Mouse (Mus musculus) lung, postnatal 25 days (tissue): ENCODE measurements around the gene Nsmf.

ENCODE experiments used
- DNase-seq: peaks from one replicate; pipeline ENCODE4 v3.0.0; 2022; ENCODE audit warnings: low spot score

Gene Nsmf

DNA sequence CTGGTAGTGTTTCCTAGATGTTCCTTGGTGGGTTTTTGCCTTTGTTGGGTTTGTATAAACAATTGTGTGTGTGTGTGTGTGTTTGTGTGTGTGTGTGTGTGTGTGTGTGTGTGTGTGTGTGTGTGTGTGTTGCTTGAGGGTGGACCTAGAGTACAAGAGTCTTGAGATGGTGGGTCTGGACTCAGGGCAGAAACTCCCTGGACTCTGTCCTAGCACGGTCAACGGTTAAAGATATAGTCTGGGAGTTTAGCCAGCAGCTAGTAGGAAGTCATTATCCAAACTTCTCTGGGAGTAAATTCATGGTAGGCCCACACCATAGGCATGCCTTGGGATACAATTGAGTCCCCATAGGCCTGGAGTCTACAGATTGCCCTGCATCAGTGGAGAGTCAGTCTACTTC is 33.7 kb downstream of the Nsmf start:
- DNase-seq: no peak

DNA sequence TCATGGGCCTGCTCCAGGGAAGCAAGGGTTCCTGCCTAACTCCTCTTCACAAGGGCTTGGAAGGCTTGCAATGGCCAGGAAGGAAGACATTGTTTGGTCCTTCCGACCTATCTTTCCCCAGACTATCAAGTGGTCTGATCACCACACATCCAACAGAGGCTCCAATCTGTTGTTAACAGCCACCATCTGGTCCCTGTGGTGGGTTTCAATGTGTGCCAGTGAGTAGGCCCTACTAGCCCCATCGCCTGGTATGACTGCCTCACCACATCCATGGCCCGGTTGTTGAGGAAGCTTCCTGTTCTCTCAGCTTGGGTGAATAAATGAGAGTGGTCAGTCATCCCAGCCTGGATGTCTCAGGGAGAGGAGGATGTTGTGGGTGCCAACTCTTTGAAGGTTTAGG is 34.5 kb downstream of the Nsmf start:
- no peak for DNase-seq

DNA sequence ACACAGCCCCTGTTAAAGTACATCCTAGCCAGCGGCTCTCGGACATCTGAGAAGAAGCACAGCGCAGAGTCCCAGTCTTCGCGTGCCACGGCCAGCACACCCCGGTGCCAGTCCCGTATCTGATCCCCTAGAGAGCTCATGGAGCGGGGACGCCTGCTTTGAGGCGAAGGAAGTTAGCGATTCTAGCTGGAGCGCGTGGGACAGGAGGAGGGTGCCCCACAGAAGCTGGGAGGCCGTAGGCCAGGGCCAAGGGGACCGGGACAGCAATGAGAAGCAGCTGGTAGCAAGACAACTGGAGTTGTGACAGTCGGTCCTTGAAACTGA is 40.6 kb downstream of the Nsmf start:
- no peak for DNase-seq

DNA sequence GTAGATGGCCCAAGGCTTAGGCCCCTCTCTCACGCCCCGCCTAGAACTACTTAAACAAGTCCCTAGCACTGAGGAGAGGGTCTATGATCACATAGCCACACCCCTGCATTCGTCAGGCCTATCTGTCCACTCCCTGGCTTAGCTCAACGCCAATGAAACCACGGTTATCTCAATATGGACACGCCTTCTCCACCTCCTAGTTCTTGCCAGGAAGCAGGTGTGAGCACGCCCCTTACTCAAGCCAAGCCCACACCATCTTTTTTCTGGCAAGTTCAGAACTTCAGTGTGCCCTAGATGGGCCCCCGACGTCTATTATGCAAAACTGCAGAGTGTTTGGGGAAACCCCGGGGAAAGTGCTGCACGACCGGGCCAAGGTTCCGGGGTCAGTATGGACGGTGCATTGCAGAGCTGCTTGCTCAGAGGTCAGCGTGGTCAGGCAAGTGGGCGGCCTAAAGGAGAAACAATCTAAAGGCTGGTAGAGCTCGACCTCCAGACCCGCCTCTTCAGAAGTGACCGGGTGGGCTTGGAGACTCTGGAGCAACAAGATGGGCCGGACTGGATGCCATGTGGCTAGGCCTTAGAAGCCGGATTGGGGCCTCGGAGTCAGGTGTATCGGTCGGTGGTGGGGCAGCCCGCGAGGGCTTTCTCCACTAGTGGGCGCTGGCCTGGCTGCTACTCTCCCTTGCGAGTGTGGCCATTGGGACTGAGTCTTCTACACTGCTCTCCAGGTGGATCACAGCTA is 41.1 kb downstream of the Nsmf start, which contains the start of gene Noxa1:
Gene Noxa1 (minus strand): TSS at position 41 of the 742 bp plus-strand sequence.
- DNase-seq: peak; percentile 46

DNA sequence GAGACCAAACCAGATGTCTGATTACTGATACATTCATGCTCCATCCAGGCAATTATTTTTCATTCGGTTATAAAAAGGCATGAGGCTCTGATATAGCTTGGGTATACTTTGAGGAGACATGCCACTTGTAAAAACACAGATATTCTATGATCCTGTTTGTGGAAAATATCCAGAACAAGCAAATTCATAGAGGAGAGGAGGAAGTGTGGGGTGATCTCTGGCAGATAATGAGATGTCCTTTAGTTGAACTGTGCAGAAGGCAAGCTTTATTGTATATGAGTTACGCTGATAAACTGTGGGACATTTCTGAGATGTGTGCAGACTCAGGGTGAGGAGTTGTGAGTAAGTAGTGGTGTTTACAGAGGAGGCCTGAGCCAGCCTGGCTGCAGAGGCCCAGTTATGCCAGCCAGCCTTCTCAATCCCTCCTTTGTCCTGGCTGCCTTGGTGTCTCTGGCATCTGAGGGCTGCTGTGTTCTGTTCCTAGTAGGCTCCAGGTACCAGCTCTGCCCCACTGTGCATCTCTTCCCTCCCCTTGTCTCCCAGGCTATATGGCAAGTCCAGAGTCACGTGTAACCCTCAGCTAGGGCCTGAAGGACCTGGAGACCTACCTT is 44.0 kb downstream of the Nsmf start:
- DNase-seq: no peak

DNA sequence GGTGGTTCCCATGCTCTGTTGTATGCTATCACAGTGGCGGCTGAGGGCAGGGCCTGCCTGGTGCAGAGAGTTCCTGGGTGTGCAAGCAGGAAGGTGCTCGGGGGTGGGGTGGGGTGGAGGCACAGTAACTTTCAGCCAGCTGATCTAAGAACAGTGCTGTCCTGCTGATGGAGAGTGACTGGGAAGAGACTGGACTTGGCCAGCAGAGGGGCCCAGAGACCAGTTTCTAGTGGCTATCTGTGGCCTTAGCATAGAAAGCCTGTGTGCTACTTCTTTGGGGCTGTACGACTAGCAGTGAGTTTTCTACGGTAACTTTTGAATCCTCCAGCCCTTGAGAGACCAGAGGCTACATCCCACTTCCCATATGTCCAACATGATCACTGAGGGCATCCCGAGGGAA is 44.8 kb downstream of the Nsmf start:
- peak; percentile 66 for DNase-seq

DNA sequence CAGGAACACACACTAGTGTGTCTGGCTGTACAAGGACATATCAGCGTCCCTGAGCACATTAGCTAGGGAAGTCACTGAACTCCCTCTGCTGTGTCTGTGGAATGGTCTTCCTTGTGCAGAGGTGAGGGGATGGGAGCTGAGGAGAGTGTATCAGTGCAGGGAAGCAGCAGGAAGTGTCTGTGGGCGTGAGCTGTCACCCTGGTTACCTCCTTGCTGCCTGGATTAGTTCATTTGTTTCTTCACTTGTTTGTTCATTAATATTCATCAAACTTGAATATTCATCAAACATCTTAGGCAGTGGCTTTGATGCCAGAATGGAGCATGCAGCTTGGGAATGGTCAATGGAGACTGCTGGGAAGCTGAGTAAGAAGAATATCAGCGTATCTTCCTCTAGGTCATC is 45.5 kb downstream of the Nsmf start:
- no peak for DNase-seq

DNA sequence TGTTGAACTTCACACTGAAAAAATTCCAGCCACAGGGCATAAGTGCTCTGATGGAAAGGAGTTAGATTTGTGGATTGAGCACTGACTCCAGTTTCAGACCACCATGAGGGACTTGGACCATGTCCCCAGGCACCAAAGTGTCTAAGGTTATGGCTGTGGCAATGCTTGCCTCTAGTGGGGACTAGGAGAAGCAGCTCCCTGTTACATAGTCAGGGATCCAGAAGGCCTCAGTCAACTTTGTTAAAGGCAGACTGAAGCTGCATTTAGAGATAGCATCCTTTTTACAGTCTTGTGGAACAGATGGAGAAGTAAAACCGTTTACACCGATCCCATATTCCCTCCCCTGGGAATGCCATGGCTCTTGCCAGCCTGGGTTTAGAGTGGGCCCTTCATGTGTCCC is 50.0 kb downstream of the Nsmf start:
- no peak for DNase-seq

DNA sequence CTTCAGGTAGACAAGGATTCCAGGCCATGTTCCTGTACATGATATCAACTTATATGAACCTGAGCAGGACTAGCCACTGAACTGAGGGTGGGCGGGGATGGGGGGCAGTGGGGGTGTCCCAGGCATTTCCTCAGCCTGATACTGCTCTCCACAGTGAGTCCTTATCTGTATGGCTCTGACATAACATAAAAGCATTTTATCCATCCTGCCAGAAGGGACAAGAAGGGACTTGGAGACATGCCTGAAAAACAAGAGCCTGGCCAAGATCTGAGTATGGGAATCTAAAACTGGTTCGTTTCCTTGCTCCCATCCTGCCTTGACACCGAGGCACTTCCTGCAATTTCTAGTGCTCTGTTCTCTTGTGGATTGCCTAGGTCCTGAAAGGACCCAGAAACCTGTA is 51.9 kb downstream of the Nsmf start:
- peak; percentile 49 for DNase-seq

DNA sequence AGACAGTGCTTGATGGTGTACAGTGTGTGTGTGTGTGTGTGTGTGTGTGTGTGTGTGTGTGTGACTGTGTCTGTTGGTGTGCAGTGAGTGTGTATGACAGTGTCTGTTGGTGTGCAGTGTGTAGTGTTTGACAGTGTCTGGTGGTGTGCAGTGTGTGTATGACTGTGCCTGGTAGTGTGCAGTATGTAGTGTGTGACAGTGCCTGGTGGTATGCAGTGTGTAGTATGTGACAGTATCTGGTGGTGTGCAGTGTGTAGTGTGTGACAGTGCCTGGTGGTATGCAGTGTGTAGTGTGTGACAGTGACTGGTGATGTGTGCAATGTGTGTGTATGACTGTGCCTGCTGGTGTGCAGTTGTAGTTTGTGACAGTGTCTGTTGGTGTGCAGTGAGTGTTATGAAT is 55.3 kb downstream of the Nsmf start:
- no peak for DNase-seq

DNA sequence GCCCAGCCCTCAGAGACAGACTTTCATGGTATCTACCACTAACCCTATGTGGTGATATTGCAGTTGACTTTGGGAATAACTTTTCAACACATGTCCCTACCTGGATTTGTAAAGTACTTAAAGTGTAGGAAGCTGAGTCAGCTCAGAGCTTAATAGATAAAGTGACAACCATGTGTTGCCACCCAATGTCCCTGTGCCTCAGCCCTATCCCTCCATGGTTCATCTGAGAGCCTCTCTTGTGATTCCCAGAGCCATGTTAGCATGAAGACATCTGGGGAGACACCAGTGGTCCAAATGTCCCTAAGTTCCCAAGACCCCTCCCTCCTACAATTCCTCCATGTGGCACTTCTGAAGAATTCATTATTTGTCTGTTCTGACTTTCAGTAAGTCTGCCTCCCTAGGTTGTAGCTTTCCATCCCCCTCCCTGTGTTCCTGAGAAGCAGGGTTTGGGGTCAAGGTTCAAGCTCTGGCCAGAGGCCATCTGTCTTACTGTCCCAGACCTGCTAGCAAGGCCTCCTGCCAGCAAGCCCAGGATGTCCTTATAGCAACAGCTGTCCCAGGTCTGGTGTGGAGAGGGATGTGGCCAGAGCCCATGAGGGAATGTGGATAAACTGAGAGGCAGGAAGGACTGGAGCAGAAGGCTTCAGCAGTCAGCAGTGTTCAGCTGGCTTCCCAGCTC is 56.5 kb downstream of the Nsmf start:
- DNase-seq: no peak

DNA sequence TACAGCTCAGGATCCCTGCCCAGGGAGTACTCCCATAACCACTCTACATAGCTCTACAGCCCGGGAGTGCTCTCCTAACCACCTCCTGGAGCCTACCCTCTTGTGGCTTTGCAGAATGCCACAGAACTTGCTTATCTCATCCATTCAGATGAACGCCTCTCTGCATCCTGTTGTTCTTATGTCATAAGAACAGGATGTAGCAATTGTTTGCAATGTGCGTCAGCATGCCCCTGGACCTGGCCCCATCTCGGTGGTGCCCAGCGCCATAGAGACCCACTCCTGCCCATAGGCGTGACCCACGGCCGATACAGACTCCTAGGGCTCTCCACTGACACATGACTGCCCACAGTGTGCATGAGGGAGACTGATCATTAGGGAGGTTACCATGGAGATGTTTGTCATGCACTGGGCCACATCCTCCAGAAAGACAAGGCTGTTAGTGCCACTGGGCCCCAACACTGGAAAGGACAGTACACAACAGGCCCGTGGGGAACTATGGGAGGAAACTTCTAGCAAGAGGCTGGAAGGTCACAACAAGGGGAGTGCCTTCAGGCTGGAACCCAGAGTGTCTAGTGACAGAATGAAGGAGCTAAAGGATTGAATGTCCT is 57.1 kb downstream of the Nsmf start:
- DNase-seq: peak; percentile 93
